Mouse (Mus musculus): ENCODE results near the gene Fbxw8. TPM values are rescaled to one million over a fixed set of nuclear protein-coding genes. Genes with fewer than 3 reads are reported as not detected.

Fbxw8 gene
- polyA plus RNA-seq, 1 experiment = 20.9 TPM

DNA sequence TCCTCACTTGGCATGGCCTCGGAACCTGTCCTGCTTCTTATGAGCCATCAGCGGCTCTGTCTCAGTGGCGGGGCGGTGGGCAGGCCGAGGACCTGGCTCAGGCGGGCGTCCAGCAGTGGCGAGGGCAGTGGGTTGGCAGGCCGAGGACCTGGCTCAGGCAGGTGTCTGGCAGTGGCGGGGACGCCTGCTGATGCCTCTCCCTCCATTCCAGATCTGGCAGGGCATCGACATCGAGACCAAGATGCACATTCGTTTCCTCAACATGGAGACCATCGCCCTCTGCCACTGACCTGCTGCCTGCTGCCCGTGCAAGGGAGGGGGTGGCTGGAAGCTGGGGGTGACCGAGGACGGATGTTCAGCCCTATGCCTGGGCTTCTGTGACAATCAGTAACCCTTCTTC, 93.9 kb downstream of the Fbxw8 start:
- H3K27ac ChIP-seq (ENCODE audit: control insufficient read depth, insufficient read depth, low read length) = no peak overlapping the region
- no peaks in the 10 kb centered on the region for H3K36me3 ChIP-seq (ENCODE audit: control insufficient read depth, insufficient read depth, low read length)
- H3K4me1 ChIP-seq (replicated peaks; ENCODE audit: control insufficient read depth, insufficient read depth, low read length) = no peaks in the 10 kb centered on the region
- 96% methylated on average over 18 of the region's 18 CpGs for WGBS
- H3K27me3 ChIP-seq (ENCODE audit: control insufficient read depth, insufficient read depth, low read length) = no peaks in the 10 kb centered on the region
- TF ChIP-seq POLR2A (IDR thresholded peaks at IDR 0.05; ENCODE audit: control insufficient read depth, extremely low read depth, insufficient read depth, low read length, poor library complexity) (no peak), CTCF (IDR thresholded peaks at IDR 0.05; ENCODE audit: borderline replicate concordance, control insufficient read depth, extremely low read depth, insufficient read depth, low read length, poor library complexity) (no peak)
- DNase-seq = no peak
- H3K4me3 ChIP-seq (ENCODE audit: control insufficient read depth, insufficient read depth, low read length) = no peak overlapping the region

DNA sequence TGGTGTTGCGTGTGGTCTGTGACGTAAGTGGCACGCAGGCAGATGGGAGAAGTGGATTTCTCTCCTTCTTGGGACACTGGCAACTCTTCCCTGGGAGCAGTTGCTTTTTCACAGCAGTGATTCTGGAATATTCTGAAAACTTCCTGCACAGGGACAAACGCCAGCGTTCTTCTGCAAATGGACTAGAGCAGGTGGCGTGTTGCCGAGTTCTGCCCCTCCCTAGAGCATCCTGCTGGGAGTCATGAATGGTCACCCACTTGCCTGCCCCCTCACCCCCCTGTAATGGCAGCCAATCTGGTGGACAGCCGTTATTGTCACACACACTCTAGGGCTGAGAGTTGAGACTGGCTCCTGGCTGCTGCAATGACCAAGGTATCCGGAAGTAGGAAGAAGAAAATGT, 95.6 kb downstream of the Fbxw8 start:
- no peaks in the 10 kb centered on the region for H3K36me3 ChIP-seq (ENCODE audit: control insufficient read depth, insufficient read depth, low read length)
- 95% methylated on average over 9 of the region's 9 CpGs for whole genome bisulfite sequencing
- no peak for DNase-seq
- H3K4me1 ChIP-seq (replicated peaks; ENCODE audit: control insufficient read depth, insufficient read depth, low read length) = peaks cover 3% of the 10 kb centered on the region
- TF ChIP-seq CTCF (IDR thresholded peaks at IDR 0.05; ENCODE audit: borderline replicate concordance, control insufficient read depth, extremely low read depth, insufficient read depth, low read length, poor library complexity) = no peak
- no peak for TF ChIP-seq POLR2A (IDR thresholded peaks at IDR 0.05; ENCODE audit: control insufficient read depth, extremely low read depth, insufficient read depth, low read length, poor library complexity)
- H3K27ac ChIP-seq (ENCODE audit: control insufficient read depth, insufficient read depth, low read length) = no peak overlapping the region
- H3K27me3 ChIP-seq (ENCODE audit: control insufficient read depth, insufficient read depth, low read length) = no peaks in the 10 kb centered on the region
- H3K4me3 ChIP-seq (ENCODE audit: control insufficient read depth, insufficient read depth, low read length) = no peak overlapping the region

- H3K36me3 ChIP-seq (ENCODE audit: control insufficient read depth, insufficient read depth, low read length) = no peaks in the 10 kb centered on the region
Measured at GRCm38 (mm10) chr5:118058858-118059257, 96.4 kb downstream of the Fbxw8 start.

GRCm38 (mm10) chr5:118057508-118058111, 97.7 kb downstream of the Fbxw8 start:
- H3K4me3 ChIP-seq (ENCODE audit: control insufficient read depth, insufficient read depth, low read length) = no peak overlapping the region
- no peaks in the 10 kb centered on the region for H3K27me3 ChIP-seq (ENCODE audit: control insufficient read depth, insufficient read depth, low read length)
- H3K36me3 ChIP-seq (ENCODE audit: control insufficient read depth, insufficient read depth, low read length) = no peaks in the 10 kb centered on the region
- peaks cover 7% of the 10 kb centered on the region for H3K4me1 ChIP-seq (replicated peaks; ENCODE audit: control insufficient read depth, insufficient read depth, low read length)
- WGBS = 56% methylated on average over 8 of the region's 8 CpGs
- DNase-seq = no peak
- no peak overlapping the region for H3K27ac ChIP-seq (ENCODE audit: control insufficient read depth, insufficient read depth, low read length)
- TF ChIP-seq CTCF (IDR thresholded peaks at IDR 0.05; ENCODE audit: borderline replicate concordance, control insufficient read depth, extremely low read depth, insufficient read depth, low read length, poor library complexity) = no peak
- TF ChIP-seq POLR2A (IDR thresholded peaks at IDR 0.05; ENCODE audit: control insufficient read depth, extremely low read depth, insufficient read depth, low read length, poor library complexity) = no peak

More at GRCm38 (mm10) chr5:118058858-118059257, 96.4 kb downstream of the Fbxw8 start:
- TF ChIP-seq POLR2A (IDR thresholded peaks at IDR 0.05; ENCODE audit: control insufficient read depth, extremely low read depth, insufficient read depth, low read length, poor library complexity) = no peak
- no peak for TF ChIP-seq CTCF (IDR thresholded peaks at IDR 0.05; ENCODE audit: borderline replicate concordance, control insufficient read depth, extremely low read depth, insufficient read depth, low read length, poor library complexity)
- 91% methylated on average over 10 of the region's 10 CpGs for WGBS
- Histone ChIP-seq H3K4me3 (ENCODE audit: control insufficient read depth, insufficient read depth, low read length) (no peak overlapping the region), H3K27me3 (ENCODE audit: control insufficient read depth, insufficient read depth, low read length) (no peaks in the 10 kb centered on the region), H3K27ac (ENCODE audit: control insufficient read depth, insufficient read depth, low read length) (no peak overlapping the region), H3K4me1 (replicated peaks; ENCODE audit: control insufficient read depth, insufficient read depth, low read length) (peaks cover 7% of the 10 kb centered on the region)
- DNase-seq = no peak

GRCm38 (mm10) chr5:118053205-118053604, 102.1 kb downstream of the Fbxw8 start:
- H3K27me3 ChIP-seq (ENCODE audit: control insufficient read depth, insufficient read depth, low read length) = no peaks in the 10 kb centered on the region
- H3K4me1 ChIP-seq (replicated peaks; ENCODE audit: control insufficient read depth, insufficient read depth, low read length) = peaks cover 22% of the 10 kb centered on the region
- no peak for DNase-seq
- no peak overlapping the region for H3K27ac ChIP-seq (ENCODE audit: control insufficient read depth, insufficient read depth, low read length)
- WGBS = 92% methylated on average over 2 of the region's 2 CpGs
- H3K36me3 ChIP-seq (ENCODE audit: control insufficient read depth, insufficient read depth, low read length) = no peaks in the 10 kb centered on the region
- no peak overlapping the region for H3K4me3 ChIP-seq (ENCODE audit: control insufficient read depth, insufficient read depth, low read length)
- TF ChIP-seq POLR2A (IDR thresholded peaks at IDR 0.05; ENCODE audit: control insufficient read depth, extremely low read depth, insufficient read depth, low read length, poor library complexity) (no peak), CTCF (IDR thresholded peaks at IDR 0.05; ENCODE audit: borderline replicate concordance, control insufficient read depth, extremely low read depth, insufficient read depth, low read length, poor library complexity) (no peak)

- TF ChIP-seq CTCF (IDR thresholded peaks at IDR 0.05; ENCODE audit: borderline replicate concordance, control insufficient read depth, extremely low read depth, insufficient read depth, low read length, poor library complexity) = no peak
- TF ChIP-seq POLR2A (IDR thresholded peaks at IDR 0.05; ENCODE audit: control insufficient read depth, extremely low read depth, insufficient read depth, low read length, poor library complexity) = no peak
- WGBS = 89% methylated on average over 8 of the region's 8 CpGs
- Histone ChIP-seq H3K4me1 (replicated peaks; ENCODE audit: control insufficient read depth, insufficient read depth, low read length) (peaks cover 31% of the 10 kb centered on the region), H3K4me3 (ENCODE audit: control insufficient read depth, insufficient read depth, low read length) (no peak overlapping the region), H3K27ac (ENCODE audit: control insufficient read depth, insufficient read depth, low read length) (no peak overlapping the region), H3K27me3 (ENCODE audit: control insufficient read depth, insufficient read depth, low read length) (no peaks in the 10 kb centered on the region), H3K36me3 (ENCODE audit: control insufficient read depth, insufficient read depth, low read length) (no peaks in the 10 kb centered on the region)
- DNase-seq = no peak
Measured at GRCm38 (mm10) chr5:118051981-118052662, 103.1 kb downstream of the Fbxw8 start.
